Mouse (Mus musculus): ENCODE measurements around the gene Chd9.
"Not testable (repeated sequence)": the region's sequence is repeated elsewhere in the genome, so short reads cannot be mapped to it uniquely, and the experiment has no call there.

DNA sequence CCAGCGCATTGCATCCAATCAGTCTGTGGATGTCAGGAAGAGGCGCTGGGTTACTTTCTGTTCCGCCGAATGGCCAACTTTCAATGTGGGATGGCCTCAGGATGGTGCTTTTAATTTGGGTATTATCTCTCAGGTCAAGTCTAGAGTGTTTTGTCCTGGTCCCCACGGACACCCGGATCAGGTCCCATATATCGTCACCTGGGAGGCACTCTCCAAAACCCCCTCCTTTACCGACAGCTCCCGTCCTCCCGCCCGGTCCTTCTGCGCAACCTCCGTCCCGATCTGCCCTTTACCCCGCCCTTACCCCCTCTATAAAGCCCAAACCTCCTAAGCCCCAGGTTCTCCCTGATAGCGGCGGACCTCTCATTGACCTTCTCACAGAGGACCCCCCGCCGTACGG lies 59.2 kb downstream of the Chd9 start:
- TF ChIP-seq POLR2A (IDR thresholded peaks at IDR 0.05; ENCODE audit: low read depth, low read length); CTCF (conservative IDR thresholded peaks at IDR 0.05; ENCODE audit: insufficient read depth, insufficient read length, low read depth, low read length): not testable (repeated sequence)
